Mouse (Mus musculus) intestine, postnatal 0 days (tissue): ENCODE results near the gene Il34. TPM values are rescaled to one million over a fixed set of nuclear protein-coding genes. Genes with fewer than 3 reads are reported as not detected.

Experiments
- ATAC-seq: fragments of 200-750 bp; cut with Nextera tagmentation; 2 replicates; pipeline ENCODE4 v1.8.0; 2017; ENCODE audit warnings: mild to moderate bottlenecking, moderate TSS enrichment, moderate library complexity
- H3K27ac ChIP-seq: fragments of 300-500 bp; sonication (generic); 2 replicates; pipeline ENCODE4 v1.5.1; 2014; ENCODE audit warnings: mild to moderate bottlenecking, low read depth, low read length, moderate library complexity
- H3K27me3 ChIP-seq: fragments of 300-500 bp; sonication (generic); replicated peaks from 2 replicates; pipeline ENCODE4 v1.6.1; 2014; ENCODE audit warnings: low read length, mixed read lengths; ENCODE audit not compliant: control insufficient read depth, insufficient read depth
- H3K36me3 ChIP-seq: fragments of 300-500 bp; sonication (generic); 2 replicates; pipeline ENCODE4 v1.6.1; 2014; ENCODE audit warnings: mild to moderate bottlenecking, moderate library complexity; ENCODE audit not compliant: control insufficient read depth, insufficient read depth
- H3K4me1 ChIP-seq: fragments of 300-500 bp; sonication (generic); replicated peaks from 2 replicates; pipeline ENCODE4 v1.6.1; 2014; ENCODE audit warnings: antibody characterized with exemption, low read length, mixed read lengths; ENCODE audit not compliant: control insufficient read depth, insufficient read depth
- H3K4me2 ChIP-seq: fragments of 300-500 bp; sonication (generic); replicated peaks from 2 replicates; pipeline ENCODE4 v1.6.1; 2014; ENCODE audit warnings: low read depth, mild to moderate bottlenecking, moderate library complexity
- H3K4me3 ChIP-seq: fragments of 300-500 bp; sonication (generic); 2 replicates; pipeline ENCODE4 v1.5.1; 2014; ENCODE audit warnings: low read depth, low read length
- H3K9ac ChIP-seq: fragments of 300-500 bp; sonication (generic); 2 replicates; pipeline ENCODE4 v1.6.1; 2014; ENCODE audit warnings: mild to moderate bottlenecking, low read depth, low read length
- H3K9me3 ChIP-seq: fragments of 300-500 bp; sonication (generic); 2 replicates; pipeline ENCODE4 v1.6.1; 2016; ENCODE audit warnings: mixed run types; ENCODE audit not compliant: control insufficient read depth
- CTCF ChIP-seq: sonication (generic); IDR thresholded peaks from 2 replicates; pipeline ENCODE4 v1.5.1; 2016; ENCODE audit warnings: low read depth, mild to moderate bottlenecking, control low read depth, antibody characterized with exemption, moderate library complexity
- WGBS: fragments of 180-500 bp; shearing (Covaris S2); extraction: QIAGEN DNeasy Blood & Tissue Kit; methylation state at CpG from one replicate; pipeline ENCODE4 v1.1.7; 2014; 5-methylcytosine and 5-hydroxymethylcytosine counted together
- polyA plus RNA-seq: library from polyadenylated mRNA; unstranded; fragments of >200 nt; fragmentation: Nextera tagmentation; extraction: Ambion mirVana; gene quantifications from 2 replicates; pipeline ENCODE4 v1.2.1, GENCODE M21; 2015

Il34 gene
- polyA plus RNA-seq, 1 experiment from 2014 or later: 3.0 TPM

DNA sequence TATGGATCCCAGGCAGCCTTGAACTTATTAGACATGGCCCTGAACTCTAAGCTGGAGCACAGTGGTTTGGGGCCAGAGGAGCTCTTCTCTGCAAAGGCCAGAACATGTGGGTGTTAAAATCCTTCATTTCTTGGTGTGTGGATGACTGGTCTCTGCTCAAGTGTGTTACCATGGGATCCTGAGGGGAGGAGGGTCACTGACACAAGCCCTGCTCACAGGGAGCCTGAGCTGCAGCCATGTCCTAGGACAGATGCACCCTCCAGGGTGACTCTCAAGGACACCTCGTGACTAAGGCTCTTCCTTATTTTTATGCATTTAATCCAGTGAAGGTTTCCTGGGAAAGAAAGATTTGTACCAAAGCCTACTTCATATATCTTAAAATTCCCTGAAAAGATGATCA, 107.6 kb downstream of the Il34 start:
- 76% methylated on average over 1 of the region's 1 CpGs for WGBS

DNA sequence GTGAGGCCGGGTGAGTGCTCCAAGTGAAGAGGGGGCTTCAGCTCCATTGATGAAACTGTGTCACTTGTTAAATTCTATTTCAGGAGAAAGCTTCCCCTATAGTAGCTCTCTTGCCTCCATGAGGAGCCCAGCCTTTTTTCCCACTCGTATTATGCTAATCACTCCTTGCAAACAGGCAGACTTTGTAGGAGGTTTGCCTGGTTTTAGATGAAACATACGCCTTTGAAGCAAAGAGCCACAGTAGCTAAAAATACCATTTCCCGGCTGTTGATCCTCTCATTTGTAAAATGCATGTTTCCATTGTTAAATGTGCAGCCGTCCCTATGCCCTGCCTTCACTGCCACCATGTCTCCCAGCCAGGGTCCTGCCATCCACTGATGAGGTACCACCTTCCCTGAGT, 108.2 kb downstream of the Il34 start:
- Histone ChIP-seq H3K27me3 (no peaks in the 10 kb centered on the region), H3K9ac (no peak overlapping the region), H3K9me3 (no peaks in the 10 kb centered on the region), H3K36me3 (peaks cover 13% of the 10 kb centered on the region; the same call in 1 of the 2 replicates), H3K27ac (no peak overlapping the region), H3K4me2 (no peak overlapping the region), H3K4me1 (no peaks in the 10 kb centered on the region), H3K4me3 (no peak overlapping the region)
- no peak for TF ChIP-seq CTCF
- no peak for ATAC-seq
- 85% methylated on average over 5 of the region's 5 CpGs for WGBS

More for the DNA sequence above, 107.6 kb downstream of the Il34 start:
- no peaks in the 10 kb centered on the region for H3K4me1 ChIP-seq
- no peak for TF ChIP-seq CTCF
- no peak for ATAC-seq
- no peaks in the 10 kb centered on the region for H3K27me3 ChIP-seq
- no peak overlapping the region for H3K9ac ChIP-seq
- H3K36me3 ChIP-seq: peaks cover 13% of the 10 kb centered on the region; the same call in 1 of the 2 replicates
- H3K4me2 ChIP-seq: no peak overlapping the region
- H3K4me3 ChIP-seq: no peak overlapping the region
- H3K27ac ChIP-seq: no peak overlapping the region
- H3K9me3 ChIP-seq: no peaks in the 10 kb centered on the region

DNA sequence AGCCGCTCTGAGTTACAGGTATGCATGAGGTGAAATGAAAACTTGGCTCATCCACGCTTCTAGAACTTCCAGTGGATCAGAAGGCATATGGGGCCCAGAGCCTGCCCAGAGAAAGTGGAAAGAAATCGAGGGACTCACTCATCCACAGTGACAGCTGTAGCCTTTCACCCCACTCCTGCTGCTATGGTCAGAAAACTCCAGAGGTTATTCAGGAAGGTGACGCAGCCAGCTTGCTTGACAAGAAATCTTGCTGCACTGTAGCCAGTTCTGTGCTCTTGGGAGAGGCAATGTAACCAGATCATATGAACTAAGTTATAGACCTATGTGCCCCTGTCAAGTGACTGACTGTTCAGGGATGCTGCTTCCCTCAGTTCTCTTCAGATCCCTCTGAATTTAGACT, 109.7 kb downstream of the Il34 start:
- Histone ChIP-seq H3K9me3 (no peaks in the 10 kb centered on the region), H3K9ac (no peak overlapping the region), H3K27ac (no peak overlapping the region), H3K4me1 (no peaks in the 10 kb centered on the region), H3K4me3 (no peak overlapping the region), H3K36me3 (peaks cover 13% of the 10 kb centered on the region; the same call in 1 of the 2 replicates), H3K4me2 (no peak overlapping the region), H3K27me3 (no peaks in the 10 kb centered on the region)
- no peak for TF ChIP-seq CTCF
- no peak for ATAC-seq
- WGBS: 85% methylated on average over 4 of the region's 4 CpGs

DNA sequence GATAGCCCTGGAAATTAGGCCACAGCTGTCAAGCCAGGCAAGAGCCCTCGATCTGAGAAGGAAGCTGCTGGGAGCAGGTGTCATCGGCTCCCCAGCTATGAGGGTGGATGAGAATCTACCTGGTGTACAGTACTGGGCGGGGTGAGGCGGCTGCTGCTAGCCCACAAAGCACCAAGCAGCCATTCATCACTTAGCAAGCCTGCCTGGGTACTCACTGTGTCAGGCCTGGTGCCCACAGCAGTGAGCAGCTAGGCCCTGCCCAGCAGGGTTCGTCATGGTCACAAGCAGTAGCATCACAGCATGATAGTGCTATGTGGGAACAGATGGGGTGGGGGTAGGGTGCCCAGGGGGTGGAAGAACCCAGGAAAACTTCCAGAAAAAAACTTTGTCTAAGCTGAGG, 110.3 kb downstream of the Il34 start:
- no peak for TF ChIP-seq CTCF
- no peak for ATAC-seq

DNA sequence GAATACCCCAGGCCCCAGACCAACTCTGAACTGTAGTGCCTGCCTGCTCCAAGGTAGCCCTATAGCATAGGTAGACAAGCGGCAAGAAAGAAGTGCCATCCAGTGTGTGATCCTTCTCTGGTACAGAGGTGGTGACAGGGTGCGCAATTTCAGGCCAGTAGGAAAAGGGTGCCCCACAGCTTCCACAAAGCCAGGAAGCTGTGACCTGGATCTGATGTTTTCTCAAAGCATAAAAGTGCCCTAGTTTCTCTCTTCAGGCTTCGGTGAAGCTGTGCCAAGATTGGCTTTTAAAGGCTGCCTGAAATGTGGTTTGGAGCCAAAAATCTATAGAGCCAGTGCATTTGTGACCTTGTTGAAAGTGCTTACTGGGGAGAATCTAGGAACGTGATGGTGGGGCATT, 110.9 kb downstream of the Il34 start:
- Histone ChIP-seq H3K27me3 (no peaks in the 10 kb centered on the region), H3K4me3 (no peak overlapping the region), H3K27ac (no peak overlapping the region), H3K36me3 (peaks cover 13% of the 10 kb centered on the region; the same call in 1 of the 2 replicates), H3K4me2 (no peak overlapping the region), H3K4me1 (no peaks in the 10 kb centered on the region), H3K9ac (no peak overlapping the region), H3K9me3 (no peaks in the 10 kb centered on the region)
- TF ChIP-seq CTCF: no peak
- 83% methylated on average over 4 of the region's 4 CpGs for WGBS
- no peak for ATAC-seq

More for the DNA sequence above, 110.3 kb downstream of the Il34 start:
- no peak overlapping the region for H3K9ac ChIP-seq
- no peak overlapping the region for H3K27ac ChIP-seq
- no peak overlapping the region for H3K4me2 ChIP-seq
- WGBS: 89% methylated on average over 5 of the region's 5 CpGs
- H3K36me3 ChIP-seq: peaks cover 13% of the 10 kb centered on the region; the same call in 1 of the 2 replicates
- no peaks in the 10 kb centered on the region for H3K27me3 ChIP-seq
- H3K9me3 ChIP-seq: no peaks in the 10 kb centered on the region
- no peaks in the 10 kb centered on the region for H3K4me1 ChIP-seq
- H3K4me3 ChIP-seq: no peak overlapping the region

DNA sequence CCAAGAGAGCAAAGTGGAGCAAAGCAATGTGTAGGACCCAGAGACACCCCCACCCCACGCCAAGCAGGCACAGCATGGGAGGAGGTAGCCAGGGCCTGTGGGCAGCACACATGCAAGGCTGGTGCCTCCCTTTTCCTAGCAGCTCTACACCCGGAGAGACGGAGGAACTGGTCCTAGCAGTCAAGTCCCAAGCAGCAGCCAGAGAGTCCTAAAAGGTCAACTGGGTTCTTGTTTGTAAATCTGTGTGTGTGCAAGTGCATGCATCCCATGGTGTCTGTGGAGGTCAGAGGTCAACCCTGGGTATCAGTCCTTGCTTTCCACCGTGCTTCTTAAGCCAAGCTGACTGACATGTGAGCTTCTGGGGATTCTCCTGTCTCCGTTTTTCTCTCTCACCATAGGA, 111.5 kb downstream of the Il34 start:
- H3K27ac ChIP-seq: no peak overlapping the region
- no peak overlapping the region for H3K4me3 ChIP-seq
- no peaks in the 10 kb centered on the region for H3K27me3 ChIP-seq
- WGBS: 71% methylated on average over 5 of the region's 5 CpGs
- no peak overlapping the region for H3K4me2 ChIP-seq
- H3K9me3 ChIP-seq: no peaks in the 10 kb centered on the region
- no peak for TF ChIP-seq CTCF
- H3K9ac ChIP-seq: no peak overlapping the region
- peaks cover 18% of the 10 kb centered on the region for H3K36me3 ChIP-seq
- no peak for ATAC-seq
- no peaks in the 10 kb centered on the region for H3K4me1 ChIP-seq

Other genes starting within 250 kb of the Il34 start
- 14.4 and 14.8 TPM in 2 replicates for gene Vac14, start 187.3 kb downstream of the Il34 start, polyA plus RNA-seq
- 4.2 and 4.4 TPM in 2 replicates for gene Mtss1l, start 84.4 kb downstream of the Il34 start, polyA plus RNA-seq
- 40.2 and 46.1 TPM in 2 replicates for gene Cog4, start 40.7 kb upstream of the Il34 start, polyA plus RNA-seq
- 29.7 and 33.4 TPM in 2 replicates for gene Sf3b3, start 40.9 kb upstream of the Il34 start, polyA plus RNA-seq
- 6.2 and 6.9 TPM in 2 replicates for gene Fuk, start 96.6 kb upstream of the Il34 start, polyA plus RNA-seq
- 4.9 and 5.1 TPM in 2 replicates for gene St3gal2, start 114.0 kb upstream of the Il34 start, polyA plus RNA-seq
- 8.0 and 8.9 TPM in 2 replicates for gene Ddx19a, start 191.9 kb upstream of the Il34 start, polyA plus RNA-seq
- gene Ddx19b, start 225.8 kb upstream of the Il34 start, polyA plus RNA-seq: 3.4 and 4.5 TPM in 2 replicates
- gene Aars, start 227.2 kb upstream of the Il34 start, polyA plus RNA-seq: 30.0 and 30.7 TPM in 2 replicates